Mouse (Mus musculus): ENCODE measurements at regions not wholly inside any gene's neighbourhood (a gene's known extent, or its start where the extent isn't known, plus 50 kb on each side); places are given as distances from the start of the nearest gene placed in this dataset.
"Not testable (repeated sequence)": the region's sequence is repeated elsewhere in the genome, so short reads cannot be mapped to it uniquely, and the experiment has no call there.

DNA sequence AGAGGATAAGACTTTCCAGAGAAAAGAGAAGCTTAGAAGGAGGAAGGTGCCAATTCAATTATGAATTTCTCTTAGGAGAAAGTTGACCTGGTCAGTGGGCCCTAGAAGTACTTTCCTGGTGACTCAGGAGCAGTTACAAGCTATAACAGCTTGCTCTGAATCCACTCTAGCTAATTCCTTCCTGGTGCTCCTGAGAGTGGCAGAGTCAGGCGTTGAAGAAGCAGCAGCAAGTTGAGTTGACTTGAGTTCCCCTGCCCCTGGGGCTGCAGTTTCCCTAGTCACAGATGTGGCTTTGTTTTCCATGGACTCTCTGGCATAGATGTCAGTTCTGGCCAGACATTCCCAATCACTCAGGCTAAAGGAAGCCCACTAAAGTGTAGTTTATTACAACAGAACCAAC lies 85.9 kb downstream of the Osr1 start:
- DNase-seq (ENCODE audit: low spot score) = no peak

DNA sequence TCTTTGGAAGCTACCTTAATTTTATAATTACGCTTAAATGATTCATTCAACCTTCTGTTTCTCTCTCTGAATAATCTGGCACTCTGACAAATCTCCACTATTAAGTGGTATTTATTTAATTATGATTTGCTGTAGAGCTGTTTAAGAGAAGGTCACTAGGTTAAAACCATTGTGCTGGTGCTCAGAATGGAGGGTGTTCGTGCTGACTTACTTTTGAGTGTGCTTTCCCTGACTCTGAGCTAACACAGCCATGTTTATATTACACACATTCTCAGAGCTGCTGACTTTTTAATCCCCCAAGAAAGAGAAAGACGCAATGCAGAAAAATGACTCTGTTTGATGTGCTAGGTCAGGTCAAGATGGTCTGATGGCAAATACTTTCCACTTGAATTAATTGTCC lies 86.4 kb downstream of the Osr1 start:
- no peak for DNase-seq (ENCODE audit: low spot score)

DNA sequence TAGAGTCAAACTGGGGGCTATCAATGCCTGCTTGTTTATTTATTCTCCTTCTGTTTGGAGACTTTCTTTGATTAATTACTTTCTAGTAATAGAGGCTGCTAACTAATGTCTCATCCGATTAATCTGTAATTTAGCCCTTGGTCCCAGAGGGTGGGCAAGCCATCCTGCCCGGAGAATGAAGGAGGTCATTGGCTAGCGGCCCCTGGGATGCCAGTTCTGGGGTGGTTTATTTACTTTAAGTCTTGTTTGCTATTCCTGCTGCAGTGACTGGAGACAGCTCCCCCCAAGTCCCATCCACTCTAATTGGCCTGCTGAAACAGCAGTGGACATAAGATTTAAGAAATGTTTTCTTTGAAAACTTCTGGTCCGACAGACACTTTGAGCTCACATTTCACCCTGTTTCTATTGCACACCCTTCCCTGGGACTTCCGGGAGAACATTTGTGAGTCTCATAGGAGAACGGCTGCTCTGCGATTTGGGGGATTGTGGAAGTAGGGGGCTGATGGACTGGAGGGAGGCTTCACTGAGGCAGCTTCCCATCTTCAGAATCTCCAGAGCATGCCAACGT lies 87.4 kb downstream of the Osr1 start:
- no peak for DNase-seq (ENCODE audit: low spot score)

DNA sequence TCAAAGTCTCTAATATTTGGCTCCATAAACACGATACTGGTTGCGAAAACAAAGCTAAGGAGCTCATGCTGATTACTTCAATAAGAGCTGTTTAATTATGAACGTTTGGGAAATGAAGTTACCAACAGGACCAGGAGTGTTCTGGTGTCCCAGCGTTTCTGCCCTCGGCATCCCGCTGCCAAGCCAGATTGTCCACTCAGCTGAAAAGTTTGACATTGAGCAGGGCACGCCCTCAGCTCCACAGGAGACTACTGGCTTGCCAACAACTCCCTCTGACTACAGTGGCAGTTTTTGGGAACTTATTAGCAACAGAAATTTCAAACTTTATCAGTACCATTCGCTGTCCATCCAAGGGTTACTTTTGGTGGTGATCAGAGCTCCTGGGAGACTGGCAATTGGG lies 87.9 kb downstream of the Osr1 start:
- DNase-seq (ENCODE audit: low spot score) = no peak

DNA sequence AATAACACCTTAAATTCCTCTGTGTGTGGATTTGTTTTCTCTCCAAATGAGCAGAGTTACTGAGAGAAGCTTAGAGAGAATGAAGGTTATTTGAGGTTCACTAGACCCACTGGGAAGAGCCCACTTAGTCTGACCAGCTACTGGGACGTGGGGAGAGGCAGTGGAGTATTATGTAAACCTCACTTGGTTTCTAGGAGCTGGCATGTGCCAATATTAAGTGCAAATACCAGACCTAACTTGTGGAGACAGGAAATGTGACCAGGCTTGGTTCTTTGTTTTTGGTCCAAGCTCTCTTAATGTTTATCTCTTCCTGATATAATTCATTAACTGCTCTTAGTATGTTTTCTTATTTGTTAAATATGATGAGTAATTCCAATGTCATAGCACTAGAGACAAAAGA lies 90.4 kb downstream of the Osr1 start:
- no peak for DNase-seq (ENCODE audit: low spot score)

DNA sequence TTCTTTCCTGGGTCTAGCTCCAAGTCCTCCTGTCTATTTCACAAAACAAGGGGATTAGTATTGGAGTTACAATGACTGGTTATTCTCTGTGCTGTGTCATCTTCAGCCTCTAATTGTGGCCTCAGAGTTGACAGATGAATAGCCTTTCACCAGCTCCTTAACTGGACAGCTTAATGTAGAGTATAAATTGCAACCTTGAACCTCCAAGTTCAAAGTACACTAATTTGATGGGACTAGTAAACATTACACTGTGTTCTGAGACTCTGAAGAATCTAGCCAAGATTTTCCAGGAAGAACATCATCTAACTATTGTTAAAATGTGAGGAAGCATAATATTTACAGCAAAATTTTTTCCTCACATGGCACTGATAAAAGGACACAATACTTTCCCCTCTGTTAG lies 118.9 kb downstream of the Osr1 start:
- no peak for DNase-seq (ENCODE audit: low spot score)

DNA sequence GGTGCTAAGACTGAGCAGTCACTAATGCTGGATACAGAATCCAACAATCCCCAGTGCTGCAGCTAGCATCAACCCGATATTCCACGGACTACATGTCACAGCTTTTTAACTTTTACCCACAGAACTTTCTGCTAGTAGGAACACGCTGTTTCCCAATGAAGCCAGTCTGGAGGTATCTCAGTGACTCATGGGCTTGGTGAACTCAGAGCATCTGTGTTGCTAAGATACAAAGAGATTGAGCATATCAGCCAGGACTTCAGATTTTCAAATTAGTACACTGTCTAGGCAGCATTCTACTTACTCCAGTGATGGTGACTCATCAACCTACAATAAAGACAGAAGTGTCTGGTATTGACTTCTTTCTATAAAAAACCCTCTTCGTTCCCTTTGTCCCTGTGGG lies 119.6 kb downstream of the Osr1 start:
- no peak for DNase-seq (ENCODE audit: low spot score)

DNA sequence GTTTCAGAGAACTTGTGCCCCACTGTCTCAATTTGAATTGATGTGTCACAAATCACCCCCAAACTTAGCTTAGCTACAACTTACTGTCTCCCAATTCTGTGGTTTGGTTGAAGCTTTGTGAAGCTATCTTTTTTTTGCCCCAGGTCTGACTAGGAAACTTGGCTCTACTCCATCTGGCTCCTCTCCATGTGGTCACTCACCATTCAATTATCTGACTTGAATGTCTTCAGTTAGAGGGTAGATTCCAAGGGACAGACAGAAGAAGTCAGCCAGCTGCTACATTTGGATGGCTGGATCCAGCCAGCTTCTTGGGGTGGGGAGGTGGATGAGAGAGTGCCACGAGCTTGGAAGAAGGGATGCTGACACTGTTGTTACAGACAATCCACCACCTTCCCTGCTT lies 163.0 kb downstream of the Osr1 start:
- DNase-seq (ENCODE audit: low spot score) = no peak

DNA sequence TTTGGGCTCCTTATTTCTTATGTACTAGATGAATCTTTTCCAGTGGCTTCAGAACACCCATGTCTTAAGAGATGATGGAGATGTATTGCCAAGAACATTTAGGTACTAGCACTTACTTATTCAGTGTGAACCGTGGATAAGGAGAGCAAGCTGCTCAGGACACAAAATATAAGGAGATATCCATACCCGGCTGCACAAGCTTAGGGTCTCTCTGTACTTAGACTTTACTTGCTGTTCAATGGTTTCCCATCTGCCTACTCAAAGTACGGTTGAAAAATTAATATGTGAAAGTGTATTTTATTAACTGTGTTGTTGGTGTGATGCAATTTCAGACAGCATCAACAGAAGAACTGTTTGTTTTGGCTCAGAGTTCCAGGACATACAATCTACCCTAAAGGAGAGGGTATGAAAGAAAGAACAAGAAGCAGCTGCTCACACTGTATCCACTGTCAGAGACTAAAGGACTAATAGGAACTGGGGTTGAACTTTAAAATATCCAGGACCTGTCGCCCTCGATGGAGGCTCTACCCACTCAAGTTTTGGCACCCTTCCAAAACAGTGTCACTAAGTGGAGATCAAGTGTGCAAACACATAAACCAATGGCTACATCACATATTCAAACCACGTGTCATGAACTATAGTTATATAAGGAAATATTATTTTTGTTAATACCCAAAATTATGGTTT lies 174.9 kb downstream of the Osr1 start:
- DNase-seq (ENCODE audit: low spot score) = no peak

DNA sequence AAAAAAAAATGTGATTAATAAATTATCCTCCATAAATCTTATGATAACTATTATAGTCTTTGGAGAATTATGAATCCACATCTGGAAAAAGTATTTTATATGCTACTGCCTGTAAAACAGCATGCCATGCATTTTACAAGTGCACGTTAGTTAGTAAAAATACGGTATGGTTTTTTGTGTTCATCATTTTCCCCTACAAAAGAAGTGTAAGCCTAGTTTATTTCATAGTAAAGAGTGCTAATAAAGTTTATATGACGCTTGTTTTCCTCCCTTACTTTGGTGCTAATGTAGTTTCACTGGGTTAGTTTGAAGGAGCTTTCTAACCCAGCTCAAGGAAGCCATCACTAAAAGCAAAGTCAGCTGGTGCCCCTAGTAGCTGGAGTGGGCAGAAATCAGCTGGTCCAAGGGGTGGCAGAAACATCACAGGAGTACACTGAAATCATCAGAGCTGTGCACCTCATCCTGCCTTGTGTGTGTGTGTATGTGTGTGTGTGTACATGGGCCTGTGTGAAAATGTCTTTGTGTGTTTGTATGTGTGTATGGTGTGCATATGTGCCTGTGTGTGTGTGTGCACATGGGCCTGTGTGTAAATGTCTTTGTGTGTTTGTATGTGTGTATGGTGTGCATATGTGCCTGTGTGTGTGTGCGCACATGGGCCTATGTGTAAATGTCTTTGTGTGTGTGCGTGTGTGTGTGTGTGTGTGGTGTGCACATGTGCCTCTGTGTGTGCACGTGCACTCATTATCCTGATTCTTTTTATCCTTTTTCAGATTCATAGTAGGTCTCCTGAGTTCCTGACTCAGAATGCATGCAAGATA lies 181.6 kb downstream of the Osr1 start:
- DNase-seq (ENCODE audit: low spot score) = no peak

DNA sequence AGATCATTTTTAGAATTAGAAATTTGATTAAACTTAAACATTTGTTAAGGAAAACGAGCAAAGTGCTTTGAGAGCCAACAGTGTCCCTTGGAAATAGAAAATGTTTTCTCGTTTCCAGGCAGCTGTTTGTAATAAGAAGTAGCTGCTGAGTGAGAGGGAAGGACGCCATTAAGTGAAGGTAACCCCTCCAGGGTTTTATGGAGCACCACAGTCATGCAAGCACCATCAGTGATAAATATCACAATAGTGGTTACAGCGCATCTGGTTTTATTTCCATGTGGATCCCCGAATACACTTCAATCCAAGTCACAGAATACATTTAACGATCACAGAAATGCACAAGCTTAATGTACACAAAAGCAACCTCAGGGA lies 182.1 kb downstream of the Osr1 start:
- DNase-seq (ENCODE audit: low spot score) = no peak

DNA sequence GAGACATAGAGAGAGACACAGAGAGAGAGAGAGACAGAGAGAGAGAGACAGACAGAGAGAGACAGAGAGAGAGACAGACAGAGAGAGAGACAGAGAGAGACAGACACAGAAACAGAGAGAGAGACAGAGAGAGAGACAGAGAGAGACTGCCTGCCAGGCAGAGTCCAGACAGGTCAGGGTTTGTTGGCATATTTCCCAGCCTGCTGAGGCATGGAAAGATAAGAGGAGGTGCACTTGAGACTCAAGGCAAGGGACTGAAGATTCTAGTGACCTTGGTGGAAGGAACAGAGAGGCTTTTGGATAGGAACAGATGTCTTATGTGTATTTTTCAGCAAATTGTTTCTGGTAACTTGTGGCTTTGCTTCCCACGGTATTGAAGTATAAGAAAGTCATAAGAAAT lies 186.5 kb downstream of the Osr1 start:
- DNase-seq (ENCODE audit: low spot score) = no peak

DNA sequence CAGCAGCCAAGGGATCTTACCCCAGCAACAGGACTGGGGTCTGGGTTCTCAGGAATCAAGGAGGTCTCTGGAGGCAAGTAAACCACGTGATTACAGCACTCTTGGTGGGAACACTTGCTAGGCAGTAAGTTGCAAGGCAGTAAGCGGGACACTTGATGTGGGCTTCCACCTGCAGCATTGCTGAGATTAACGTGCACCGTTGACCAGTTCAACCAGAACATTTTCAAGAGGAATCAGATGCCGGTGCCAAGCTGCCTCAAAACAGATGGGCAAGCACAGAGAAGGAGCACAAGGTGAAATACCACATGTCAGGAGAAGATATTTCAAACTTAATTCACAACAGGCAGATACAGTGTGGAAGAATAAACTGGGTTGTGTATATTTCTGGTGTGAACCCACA lies 190.9 kb downstream of the Osr1 start:
- no peak for DNase-seq (ENCODE audit: low spot score)

DNA sequence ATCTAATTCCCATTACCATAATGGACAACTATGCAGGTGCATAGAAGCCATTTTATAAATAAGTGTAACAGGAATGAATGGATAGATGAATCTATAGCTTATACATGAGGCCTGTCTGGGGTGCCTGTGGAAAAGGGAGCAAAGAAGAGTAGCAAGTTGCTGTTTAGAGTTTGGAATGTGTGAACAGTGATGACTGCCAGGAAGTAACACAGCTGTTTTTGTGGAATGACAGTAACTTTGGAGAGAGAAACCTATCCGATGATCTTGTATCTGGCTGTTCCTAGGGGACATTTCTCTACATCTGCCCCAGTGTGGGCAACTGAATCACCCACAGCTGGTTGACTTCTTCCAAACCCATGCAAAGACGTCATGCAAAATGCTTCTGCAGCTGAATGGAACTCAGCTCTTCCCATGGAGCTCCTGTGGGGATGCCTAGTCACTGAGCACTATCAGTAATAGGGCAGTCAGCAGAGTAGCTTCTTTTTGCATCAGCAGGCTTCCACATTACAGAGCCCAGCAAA lies 192.4 kb downstream of the Osr1 start:
- not testable (repeated sequence) for DNase-seq (ENCODE audit: low spot score)

DNA sequence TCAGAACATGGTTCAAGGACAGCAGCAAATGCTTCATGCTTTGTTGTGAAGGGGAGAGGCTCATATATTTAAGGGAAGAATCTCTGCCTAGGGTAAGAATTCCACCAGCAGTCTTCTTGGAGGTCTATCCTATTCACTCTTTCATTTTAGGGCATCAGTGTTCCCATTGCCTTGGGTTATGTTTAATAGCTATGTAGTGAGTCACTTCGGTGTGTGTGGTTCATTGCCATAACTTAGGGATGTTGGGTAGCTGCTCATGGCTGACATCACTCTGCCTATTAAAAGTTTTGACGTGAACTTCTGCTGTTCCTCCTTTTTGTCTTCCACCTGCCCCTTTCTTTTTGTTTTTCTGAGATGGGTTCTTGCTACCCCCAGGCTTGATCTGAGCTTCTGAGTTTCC lies 192.9 kb downstream of the Osr1 start:
- no peak for DNase-seq (ENCODE audit: low spot score)

DNA sequence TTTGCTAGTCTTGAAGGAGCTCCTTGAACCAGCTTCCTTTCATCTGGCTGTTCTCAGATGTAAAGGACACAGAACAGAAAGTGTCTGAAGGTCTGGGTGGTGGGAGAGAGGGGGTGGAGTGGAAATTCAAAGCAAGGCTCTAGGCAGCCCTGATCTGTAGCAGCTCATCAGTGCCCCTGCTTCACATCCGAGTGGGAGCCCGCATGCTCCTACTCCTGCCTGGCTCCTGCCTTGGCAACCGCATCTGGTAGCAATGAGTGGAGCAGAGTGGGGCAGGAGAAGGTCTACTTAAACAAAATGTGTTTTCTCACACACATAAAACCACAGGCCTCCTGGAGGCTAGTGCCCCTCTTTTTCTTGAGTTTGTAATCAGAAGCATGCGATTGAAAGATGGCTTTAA lies 201.0 kb downstream of the Osr1 start:
- DNase-seq (ENCODE audit: low spot score) = no peak

DNA sequence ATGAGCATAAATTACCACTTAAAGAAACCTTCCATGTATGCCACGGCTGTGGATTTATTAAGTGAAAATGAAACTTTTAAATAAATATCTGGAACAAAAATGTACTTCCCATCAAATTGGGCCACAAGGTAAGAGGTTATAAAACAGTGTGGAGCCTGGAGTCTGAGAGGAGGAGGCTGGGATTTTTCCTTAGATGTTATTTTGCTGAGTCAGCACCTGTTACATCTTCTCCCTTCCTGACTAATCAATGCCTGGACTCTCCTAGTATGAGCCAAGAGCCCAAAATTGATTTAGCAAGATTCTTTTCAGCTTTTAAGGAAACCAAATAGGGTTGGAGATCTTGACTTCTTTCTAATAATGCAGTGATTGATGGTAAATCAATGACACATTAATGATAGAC lies 203.0 kb downstream of the Osr1 start:
- DNase-seq (ENCODE audit: low spot score) = no peak

DNA sequence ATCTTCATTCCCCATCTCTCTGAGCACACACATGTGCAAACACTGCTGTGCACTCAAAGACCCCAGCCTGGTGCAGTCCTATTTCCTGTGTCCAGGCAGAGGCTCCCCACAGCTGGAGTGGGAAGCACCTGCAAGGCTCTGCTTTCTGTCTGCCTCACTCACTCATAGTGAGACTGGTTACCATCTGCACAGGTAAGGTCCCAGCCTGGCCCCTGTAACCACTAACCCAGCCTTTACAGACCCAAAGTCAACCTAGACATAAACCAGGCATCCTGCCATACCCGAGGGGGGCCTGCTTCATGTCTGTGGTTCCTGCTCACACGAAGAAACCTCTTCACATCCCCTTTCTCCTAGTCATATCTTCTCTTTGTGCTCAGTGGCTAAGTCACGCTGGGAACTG lies 232.4 kb downstream of the Osr1 start:
- DNase-seq (ENCODE audit: low spot score) = no peak

DNA sequence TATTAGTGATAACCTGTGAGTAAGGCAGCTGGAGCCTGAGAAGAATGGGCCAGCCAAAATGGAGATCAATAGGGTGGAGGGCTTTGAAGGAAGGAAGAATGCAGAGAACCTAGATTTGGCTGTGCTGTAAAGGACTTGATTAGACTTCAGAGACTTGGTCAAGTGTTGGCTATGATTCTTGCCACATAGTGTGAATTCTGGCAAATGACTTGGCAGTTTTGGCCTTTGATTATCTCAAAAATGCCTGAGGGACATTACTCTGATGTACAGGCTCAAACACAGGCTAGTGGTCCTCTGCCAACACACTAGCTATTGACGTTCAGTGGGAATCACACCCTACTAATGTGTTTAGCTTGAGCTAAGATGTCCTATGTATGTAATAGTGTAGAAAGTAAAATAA lies 237.5 kb downstream of the Osr1 start:
- DNase-seq (ENCODE audit: low spot score) = no peak

DNA sequence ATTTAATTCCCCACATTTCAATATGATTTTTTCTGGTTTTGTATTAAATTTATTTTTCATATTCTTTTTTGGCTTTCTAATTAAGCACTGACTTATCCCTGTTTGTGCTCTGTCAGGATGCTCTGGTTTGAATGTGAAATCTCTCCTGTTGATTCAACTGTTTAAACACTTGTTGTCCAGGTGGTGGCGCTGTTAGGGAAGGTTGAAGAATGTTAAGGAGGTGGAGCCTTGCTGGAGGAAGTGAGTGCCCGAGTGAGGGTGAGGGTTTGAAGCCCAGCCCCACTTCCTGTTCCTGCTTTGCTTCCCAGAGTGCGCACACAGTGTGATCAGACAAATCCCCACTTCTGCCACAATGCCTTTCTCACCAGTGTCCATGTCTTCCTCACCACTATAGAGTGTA lies 263.4 kb downstream of the Osr1 start:
- DNase-seq (ENCODE audit: low spot score) = no peak

DNA sequence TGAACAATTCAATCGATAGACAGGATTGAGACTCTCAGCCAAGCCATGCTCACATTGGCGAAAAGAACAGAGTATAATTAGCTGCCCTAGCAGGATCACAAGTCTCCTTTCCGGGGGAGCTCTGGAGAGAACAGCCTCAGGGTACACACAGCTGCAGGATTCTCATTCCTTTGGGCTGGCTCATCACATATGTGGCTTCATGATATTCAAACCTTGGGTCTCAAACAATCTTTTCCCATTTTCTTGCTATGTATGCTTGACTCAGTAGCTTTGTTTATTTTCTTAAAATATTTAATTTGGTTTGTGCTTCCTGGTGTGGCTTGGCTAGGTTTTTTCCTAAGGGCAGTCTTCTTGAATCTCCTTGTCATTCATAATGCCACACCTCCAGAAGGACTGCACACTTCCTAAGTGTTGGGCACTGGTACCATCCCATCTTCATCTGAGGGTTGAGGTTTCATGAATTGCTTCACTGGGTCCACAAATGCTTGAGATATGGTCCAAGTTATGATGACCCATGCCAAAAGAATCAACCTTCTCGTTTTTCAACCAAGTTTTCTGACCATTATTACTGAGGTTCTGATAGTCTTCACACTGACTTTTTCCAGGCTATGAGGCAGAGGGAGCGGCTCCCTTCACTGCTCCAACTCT lies 269.4 kb downstream of the Osr1 start:
- DNase-seq (ENCODE audit: low spot score) = no peak

DNA sequence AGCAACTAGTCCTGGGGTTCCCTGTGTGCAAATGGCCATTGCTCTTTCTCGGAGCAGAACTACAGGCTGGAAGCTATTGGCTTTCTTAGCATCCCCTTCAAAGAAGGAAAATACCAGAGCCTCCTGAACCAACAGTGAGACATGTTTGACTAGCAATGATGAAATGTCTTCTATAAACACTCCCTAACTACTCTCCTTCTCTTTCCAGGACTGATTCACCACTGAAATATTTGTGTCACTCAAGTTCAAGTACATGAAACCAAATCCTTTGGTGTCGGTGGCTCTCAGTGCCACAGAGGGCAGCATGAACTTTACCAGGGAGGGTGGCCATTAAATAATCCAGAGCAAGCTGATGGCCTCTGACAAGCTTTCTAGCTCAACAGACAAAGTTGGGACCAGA lies 270.0 kb downstream of the Osr1 start:
- no peak for DNase-seq (ENCODE audit: low spot score)

DNA sequence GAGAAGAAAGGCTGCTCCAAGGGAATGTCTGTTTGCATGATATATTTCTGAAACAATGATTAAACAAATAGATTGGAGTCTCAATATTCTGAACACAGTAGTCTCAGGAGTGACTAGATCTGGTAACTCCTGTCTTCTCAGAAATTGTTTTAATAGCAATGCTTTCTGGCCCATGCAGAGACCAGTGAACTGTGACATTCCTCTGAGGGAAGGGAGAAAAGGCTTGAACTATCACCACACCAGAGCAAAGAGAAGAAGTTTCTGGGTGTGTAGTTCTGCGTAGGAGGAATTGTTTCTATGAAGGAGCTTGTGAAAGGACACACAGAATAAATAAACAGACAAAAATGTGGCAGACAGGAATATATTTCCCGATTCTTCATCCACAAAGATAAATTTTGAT lies 277.1 kb downstream of the Osr1 start:
- DNase-seq (ENCODE audit: low spot score) = no peak
